Mouse (Mus musculus) cerebellum, adult (tissue): ENCODE results near the gene Anks1b.

Experiments
- ATAC-seq: cut with Nextera tagmentation; 2 replicates; pipeline ENCODE4 v1.9.2; 2017; ENCODE audit warnings: mild to moderate bottlenecking, moderate library complexity, mixed read lengths; ENCODE audit not compliant: insufficient number of reproducible peaks, low FRiP score, low TSS enrichment

Gene Anks1b

GRCm38 (mm10) chr10:90830591-90831287, 957.4 kb downstream of the Anks1b start:
- ATAC-seq, result no peak

GRCm38 (mm10) chr10:90831288-90831626, 957.9 kb downstream of the Anks1b start:
- ATAC-seq, result no peak

- no peak for ATAC-seq
These were observed 961.0 kb downstream of the Anks1b start for GRCm38 (mm10) chr10:90834306-90834705.

- ATAC-seq, result no peak
These were observed 961.9 kb downstream of the Anks1b start for GRCm38 (mm10) chr10:90835195-90835594.

- ATAC-seq, result no peak
These were observed 966.5 kb downstream of the Anks1b start for GRCm38 (mm10) chr10:90839611-90840335.

GRCm38 (mm10) chr10:90842398-90842797, 969.1 kb downstream of the Anks1b start:
- ATAC-seq, result no peak

- ATAC-seq, result no peak
These were observed 977.8 kb downstream of the Anks1b start for GRCm38 (mm10) chr10:90851077-90851476.

- no peak for ATAC-seq
These were observed 978.7 kb downstream of the Anks1b start for GRCm38 (mm10) chr10:90851999-90852398.

- no peak for ATAC-seq
These were observed 979.1 kb downstream of the Anks1b start for GRCm38 (mm10) chr10:90852432-90852831.

GRCm38 (mm10) chr10:90856668-90857067, 983.4 kb downstream of the Anks1b start:
- ATAC-seq, result no peak

- no peak for ATAC-seq
These were observed 986.6 kb downstream of the Anks1b start for GRCm38 (mm10) chr10:90859665-90860523.

GRCm38 (mm10) chr10:90863881-90864598, 990.7 kb downstream of the Anks1b start:
- ATAC-seq, result peak; percentile 54; the same call in 1 of the 2 replicates

GRCm38 (mm10) chr10:90864599-90864889, 991.2 kb downstream of the Anks1b start:
- no peak; the same call in 1 of the 2 replicates for ATAC-seq

- 0 out of 2 replicates have a peak, but pooled peaks have one; percentile 52 for ATAC-seq
These were observed 999.9 kb downstream of the Anks1b start for GRCm38 (mm10) chr10:90873204-90873603.

GRCm38 (mm10) chr10:90874166-90874565, 1000.9 kb downstream of the Anks1b start:
- no peak for ATAC-seq

GRCm38 (mm10) chr10:90880854-90881560, 1007.7 kb downstream of the Anks1b start:
- no peak for ATAC-seq

GRCm38 (mm10) chr10:90889566-90889965, 1016.3 kb downstream of the Anks1b start:
- ATAC-seq, result no peak

- ATAC-seq, result peak; percentile 40; the same call in 1 of the 2 replicates
These were observed 1019.4 kb downstream of the Anks1b start for GRCm38 (mm10) chr10:90892728-90893127.

- ATAC-seq, result no peak
These were observed 1024.6 kb downstream of the Anks1b start for GRCm38 (mm10) chr10:90897894-90898293.

- ATAC-seq, result no peak
These were observed 1030.9 kb downstream of the Anks1b start for GRCm38 (mm10) chr10:90904185-90904584.
